Mouse (Mus musculus): ENCODE data around the gene Endov. TPM values are rescaled to one million over a fixed set of nuclear protein-coding genes. Genes with fewer than 3 reads are reported as not detected.

Endov gene
- 4.2 and 4.5 TPM in 2 replicates for polyA plus RNA-seq (2012; rRNA removed)

DNA sequence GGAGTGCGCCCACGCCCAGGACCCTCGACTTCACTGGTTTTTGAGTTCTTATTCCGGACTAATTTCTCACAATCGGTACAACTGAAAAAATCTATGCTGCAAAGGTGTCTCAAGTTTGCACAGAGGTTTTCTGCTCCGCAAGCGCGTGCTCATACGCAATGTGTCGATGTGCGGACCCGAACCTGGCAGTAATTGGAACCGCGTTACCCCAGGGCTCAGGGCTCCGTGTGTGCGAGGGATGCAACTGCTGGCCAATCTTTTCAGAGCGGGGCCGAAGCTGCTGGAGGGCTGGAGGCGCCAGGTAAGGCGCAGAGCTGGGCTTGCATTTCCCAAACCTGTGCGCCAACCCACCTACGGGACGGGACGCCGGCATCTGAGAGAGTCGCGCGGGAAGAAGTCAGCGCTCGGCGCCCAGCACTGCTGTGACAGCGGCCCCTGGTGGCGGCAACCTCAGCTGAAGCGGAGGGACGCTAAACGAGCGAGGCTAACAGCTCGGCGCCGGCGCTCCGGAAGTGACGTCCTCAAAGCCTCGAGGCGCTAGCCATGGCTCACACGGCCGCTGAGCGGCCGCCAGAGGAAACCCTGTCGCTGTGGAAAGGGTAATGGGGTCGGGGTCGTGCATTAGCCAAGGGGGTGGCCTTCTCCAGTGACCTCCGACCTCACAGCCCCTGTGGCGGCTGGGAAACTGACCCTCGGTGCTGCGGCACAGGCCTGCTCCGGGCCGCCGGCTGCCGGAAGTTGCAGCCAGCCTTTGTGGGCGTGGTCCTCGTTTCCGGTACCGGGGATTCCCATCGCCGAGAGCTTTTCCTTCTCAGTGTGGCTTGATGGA, at the start of gene Endov:
Gene Endov (plus strand): TSS at position 487 of the 829 bp plus-strand sequence.

DNA sequence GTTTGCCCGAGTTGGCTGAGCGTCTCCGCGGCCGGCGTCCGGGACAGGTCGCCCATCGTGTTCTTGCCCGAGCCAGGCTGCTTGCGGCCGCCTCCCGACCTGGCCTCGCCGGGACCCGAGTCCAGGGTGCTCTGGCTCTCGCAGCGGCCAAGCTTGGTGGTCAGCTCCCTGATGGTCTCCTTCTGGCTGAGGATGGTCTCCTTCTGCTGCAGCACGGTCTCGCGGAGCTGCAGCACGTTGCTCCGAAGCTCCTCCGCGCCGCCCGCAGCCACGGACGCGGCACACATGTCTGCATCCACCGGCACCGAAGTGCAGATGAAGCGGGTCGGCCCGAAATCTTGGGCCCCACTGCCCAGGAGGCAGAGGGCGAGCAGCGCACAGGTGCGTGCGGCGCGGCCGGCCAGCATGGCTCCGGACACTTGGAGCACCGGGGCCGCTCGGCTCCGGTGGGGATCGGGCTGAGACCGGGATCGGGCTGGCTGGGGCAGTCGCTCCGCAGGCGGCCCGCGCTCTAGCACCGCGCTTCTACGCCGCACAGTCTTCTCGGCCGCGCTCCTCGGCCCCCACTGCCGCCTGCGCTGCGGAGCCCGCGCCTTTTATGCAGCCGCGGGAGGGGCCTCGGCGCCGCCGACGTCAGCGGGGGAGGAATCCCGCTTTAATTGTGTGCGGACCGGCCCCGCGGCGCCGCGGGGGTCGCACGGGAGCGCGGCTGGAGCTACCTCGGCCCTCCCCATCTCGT, 56.2 kb downstream of the Endov start, which contains the start of gene Nptx1:
Gene Nptx1 (minus strand): TSS at position 571 of the 739 bp plus-strand sequence.

Other genes with a start within 250 kb of the Endov start
- 25.5 and 31.5 TPM in 2 replicates for gene Gaa, start 223.5 kb upstream of the Endov start, polyA plus RNA-seq (2012; rRNA removed)
- 64.6 and 73.0 TPM in 2 replicates for gene Eif4a3, start 191.3 kb upstream of the Endov start, polyA plus RNA-seq (2012; rRNA removed)
- 0.15 and 0.22 TPM in 2 replicates for gene Card14, start 183.6 kb upstream of the Endov start, polyA plus RNA-seq (2012; rRNA removed)
- 1.5 and 1.6 TPM in 2 replicates for gene Sgsh, start 135.8 kb upstream of the Endov start, polyA plus RNA-seq (2012; rRNA removed)
- 2.6 and 3.3 TPM in 2 replicates for gene Slc26a11, start 135.8 kb upstream of the Endov start, polyA plus RNA-seq (2012; rRNA removed)
- 29.1 and 33.7 TPM in 2 replicates for gene Rnf213, start 98.2 kb upstream of the Endov start, polyA plus RNA-seq (2012; rRNA removed)
- 0.01 TPM in 1 of 2 replicates, not detected in the other for gene Nptx1, start 56.4 kb downstream of the Endov start, polyA plus RNA-seq (2012; rRNA removed)
- 4.5 and 5.2 TPM in 2 replicates for gene Rptor, start 111.6 kb downstream of the Endov start, polyA plus RNA-seq (2012; rRNA removed)

All from liver, embryonic 18 days (tissue).